Mouse (Mus musculus) heart, adult 18-20 months (tissue): ENCODE measurements around the gene Tfb1m. TPM values are rescaled to one million over a fixed set of nuclear protein-coding genes. Genes with fewer than 3 reads are reported as not detected.
A peak's percentile ranks its signal among the peaks of the same experiment; 100 is the strongest.

ENCODE experiments used
- DNase-seq, 2 experiments: peaks; one replicate each; pipeline ENCODE4 v3.0.0; 2021 to 2022; ENCODE audit warnings: mixed read lengths in 1 of 2
- total RNA-seq, 2 experiments: library from RNA; stranded (reverse); gene quantifications; 2 replicates each; pipeline ENCODE4 v1.2.3; 2021

The Tfb1m gene
- total RNA-seq, 2 experiments from 2014 or later, result 11.4 to 13.1 TPM

DNA sequence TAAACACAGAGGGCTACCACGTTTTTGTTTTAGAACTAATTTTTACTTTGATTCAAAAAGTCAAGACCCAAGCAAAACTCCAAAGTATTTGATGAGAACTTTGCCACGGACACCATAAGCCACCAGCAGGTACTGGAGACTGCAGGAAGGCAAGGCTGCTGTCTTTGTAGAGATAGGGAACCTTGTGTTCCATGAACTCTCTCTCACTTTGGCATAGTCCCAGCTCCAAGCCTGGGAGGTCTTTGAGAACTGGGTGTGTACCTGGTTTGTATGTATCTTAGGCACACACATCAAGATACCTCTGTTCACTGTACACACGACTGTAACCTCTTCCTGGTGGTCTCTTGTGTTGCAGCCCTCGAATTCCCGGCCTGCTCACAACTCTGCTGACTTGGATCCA, 43.3 kb downstream of the Tfb1m start:
- DNase-seq, result no peak

DNA sequence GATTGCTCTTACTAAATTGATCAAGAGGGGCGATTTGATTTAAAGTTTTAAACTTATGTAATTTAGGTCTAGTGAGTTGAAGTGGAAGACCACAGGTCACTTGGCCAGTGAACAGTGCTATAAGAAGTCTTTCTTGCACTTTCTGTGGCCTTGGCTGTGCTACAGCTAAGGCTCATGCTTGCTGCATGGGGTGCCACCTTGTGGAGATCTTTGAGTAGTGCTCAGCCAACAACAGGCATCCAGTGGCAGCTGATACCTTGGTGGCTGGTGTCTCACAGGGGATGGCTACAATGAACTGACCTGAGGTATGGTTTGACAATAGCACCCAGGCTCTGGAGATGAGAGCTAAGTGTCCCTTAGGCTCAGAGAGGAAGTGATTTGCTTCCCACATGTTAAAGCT, 47.7 kb downstream of the Tfb1m start:
- DNase-seq, result peak; percentile 42 to 73

DNA sequence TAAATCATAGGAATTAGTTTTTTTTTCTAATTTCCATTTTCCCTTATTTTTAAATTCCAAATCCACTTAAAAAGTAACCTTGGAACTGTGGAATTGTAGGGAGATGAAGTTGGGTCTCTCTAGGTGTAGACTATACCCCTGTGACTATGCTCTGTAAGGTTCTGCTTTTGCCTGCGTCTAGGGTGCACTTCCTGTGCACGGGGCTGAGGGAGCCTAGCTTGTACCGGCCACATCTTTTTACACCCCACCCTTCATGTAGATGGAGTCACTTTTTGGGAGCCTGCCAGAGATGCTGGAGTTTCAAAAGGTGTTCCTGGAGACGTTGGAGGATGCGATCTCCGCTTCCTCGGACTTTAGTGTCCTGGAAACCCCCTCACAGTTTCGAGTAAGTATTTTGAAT, 51.1 kb downstream of the Tfb1m start:
- no peak for DNase-seq

DNA sequence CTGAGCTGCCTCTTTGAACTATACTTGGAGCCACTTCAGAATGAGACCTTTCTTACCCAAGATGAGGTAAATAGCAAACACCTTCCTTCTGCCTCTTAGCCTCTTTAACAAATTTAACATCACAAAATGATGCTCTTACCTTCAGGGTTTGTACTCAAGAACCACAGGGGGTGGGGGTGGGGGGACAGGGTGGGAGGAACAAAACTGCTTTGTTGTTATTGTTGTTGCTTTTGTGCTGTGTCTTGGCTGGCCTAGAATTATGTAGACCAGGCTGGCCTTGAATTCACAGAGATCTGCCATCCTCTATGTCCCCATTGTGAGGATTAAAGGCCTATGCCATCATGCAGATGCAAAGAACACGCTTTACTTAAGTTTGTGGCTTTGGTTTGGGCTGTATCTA, 51.9 kb downstream of the Tfb1m start:
- DNase-seq, result no peak

DNA sequence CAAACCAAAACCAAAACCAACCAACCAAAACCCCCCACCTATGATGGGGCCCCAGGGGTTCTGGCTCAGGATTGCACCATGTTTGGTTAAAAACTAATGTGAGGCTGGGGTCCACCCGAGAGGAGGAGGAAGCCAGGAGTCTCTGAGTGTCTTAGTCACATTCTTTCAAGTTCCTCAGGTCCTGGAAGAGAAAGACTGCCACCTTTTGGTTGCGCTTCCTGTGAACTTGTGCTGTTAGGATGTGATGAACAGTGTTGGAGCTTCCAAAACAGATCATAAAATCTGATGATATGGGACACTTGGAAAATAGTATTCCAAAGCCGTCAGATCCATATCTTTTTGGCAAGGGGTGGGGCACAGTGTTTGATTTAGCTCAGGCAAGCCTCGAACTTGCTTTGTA, 56.6 kb downstream of the Tfb1m start:
- DNase-seq, result no peak

DNA sequence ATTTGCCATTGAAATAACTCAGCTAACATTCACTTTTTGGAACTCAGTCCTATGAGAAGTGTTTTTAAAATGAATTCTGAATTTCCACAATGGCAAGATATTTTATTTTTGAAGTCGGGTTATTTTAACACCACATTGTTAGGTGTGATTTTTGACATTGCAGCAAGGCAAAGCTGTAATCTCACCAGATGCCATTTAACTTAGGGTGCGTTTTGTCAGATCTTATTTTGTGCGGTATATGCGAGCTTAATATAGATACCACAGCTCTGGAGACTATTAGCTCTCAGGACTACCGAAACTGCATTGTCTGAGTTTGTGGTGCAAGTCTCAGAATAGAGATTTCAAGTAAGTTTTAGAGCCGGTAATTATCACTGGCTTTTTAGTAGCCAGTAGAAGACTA, 57.5 kb downstream of the Tfb1m start:
- DNase-seq, result no peak

DNA sequence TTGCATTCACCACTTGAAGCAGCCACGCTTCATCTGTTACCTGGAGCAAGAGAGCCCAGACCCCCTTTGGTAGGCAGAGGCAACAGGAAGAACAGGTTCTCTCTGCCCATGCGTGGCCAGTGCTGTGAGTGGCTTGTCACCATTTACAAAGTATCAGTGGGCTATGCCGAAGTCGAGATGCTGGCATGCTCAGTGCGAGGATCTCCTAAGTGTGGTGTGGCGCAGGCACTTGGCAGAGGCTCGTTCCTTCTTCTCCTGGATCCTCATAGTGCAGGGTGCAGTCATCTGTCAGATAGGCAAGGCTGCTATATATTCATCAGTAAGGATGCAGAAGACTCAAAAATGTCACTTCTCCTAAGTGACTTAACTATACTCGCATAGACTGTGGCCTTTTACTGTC, 58.1 kb downstream of the Tfb1m start:
- no peak for DNase-seq

DNA sequence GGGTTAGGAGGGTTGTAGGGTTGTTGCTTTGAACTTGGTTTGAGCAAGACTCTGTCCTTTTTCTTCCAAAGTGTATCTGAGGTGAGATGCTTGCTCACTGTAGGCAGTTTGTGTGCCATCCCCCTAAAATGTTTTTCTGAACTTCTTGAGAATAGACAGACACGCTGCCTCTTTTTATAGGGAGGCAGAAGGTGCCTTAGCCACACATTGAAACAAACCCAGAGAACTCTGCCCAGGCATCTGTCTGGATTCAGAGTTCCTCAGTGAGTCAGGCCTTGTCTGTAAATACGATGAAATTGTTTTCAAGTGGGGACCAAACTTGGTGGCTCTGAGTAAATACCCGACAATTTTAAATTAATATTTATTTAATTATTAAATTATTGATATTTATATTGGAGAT, 59.0 kb downstream of the Tfb1m start:
- DNase-seq, result no peak

DNA sequence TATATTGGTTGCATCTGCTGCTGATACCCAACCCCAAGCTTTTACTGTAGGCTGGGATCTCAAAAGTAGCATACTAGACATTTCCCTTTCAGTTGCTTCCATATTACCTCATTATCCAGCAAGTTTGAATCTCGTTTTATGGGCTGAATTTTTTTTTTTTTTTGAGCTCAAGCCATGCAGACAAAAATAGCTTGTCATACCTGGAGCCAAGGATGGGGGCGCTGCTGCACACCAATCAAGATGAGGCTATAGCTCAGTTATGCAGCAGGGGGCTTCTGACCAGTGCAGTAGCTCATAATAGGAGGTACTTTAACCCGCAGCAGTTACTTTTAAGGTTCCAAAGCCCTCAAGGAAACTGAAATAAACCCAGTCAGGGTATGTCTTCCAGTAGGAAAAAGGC, 59.5 kb downstream of the Tfb1m start:
- no peak for DNase-seq

DNA sequence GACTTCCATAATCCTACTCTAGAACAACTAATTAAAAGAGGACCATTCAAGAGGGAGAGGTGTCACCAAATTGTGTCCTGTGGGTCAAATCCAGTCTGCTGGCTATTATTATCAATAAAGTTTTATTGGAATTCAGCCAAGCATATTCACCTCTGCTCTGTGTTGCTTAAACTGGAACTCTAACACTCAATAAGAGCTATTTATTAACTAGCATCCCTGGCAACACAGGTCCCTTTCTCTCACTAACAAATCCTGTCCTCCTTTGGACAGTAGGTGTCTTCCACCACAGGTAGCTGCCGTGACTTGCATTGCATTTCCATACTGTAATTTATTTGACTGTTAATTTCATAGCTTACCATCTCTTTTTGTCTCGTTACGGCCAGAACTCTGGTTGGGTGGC, 61.5 kb downstream of the Tfb1m start:
- DNase-seq, result no peak

DNA sequence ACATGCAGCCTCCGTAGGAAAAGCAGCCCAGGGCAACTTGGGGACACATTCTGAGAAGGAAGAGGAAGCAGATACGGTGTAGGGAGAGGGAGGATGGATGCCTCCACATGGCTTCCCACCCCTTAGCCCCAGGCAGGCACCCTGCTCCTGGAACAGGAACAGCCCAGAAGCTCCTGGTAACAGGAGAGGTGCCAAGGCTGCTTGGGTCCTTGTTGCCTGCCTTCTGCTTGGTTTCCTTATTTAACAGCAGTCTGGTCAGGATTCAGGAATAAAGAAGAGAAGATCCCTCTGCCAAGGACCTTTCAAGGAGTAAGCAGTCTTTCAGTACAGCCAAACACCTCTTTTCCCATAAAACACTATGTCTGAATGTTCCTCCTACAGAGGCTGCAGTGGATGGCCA, 62.0 kb downstream of the Tfb1m start:
- no peak for DNase-seq

DNA sequence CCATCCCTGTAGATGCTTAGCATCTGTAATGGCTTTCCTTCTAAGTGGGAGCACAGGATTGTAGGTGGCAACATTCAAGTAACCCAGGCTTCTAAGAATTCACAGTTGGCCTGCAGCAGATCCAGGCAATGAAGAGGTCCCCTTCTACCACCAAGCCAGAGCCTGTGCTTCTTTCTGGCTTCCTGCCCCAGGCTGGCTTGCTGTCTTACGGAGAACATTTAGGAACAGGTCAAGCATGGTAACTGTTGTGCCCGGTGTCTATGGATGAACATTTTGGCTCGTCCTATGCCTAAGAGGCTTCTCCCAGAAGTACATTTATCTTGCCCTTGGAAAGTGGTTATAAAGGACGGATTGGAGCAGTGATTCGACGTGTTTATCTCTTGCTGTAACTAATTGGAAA, 65.9 kb downstream of the Tfb1m start:
- DNase-seq, result no peak

DNA sequence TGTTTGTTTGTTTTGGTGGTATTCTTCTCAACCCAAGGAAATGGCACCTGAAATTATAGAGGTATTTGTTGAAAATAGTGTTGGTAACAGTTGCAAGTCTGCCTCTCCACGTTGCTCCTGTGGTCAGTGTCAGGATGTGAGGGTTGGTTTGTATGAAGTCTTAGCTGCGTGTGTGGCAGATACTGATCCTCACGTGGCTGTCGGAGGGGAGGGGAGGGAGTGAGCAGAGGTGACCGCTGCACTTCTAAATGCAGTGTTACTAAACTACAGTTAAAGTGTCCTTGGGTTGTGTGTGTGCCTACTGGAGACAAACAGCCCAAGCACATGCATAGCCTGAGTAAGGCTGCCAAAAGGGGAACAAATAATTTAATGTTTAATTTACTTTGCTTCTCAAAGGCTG, 66.5 kb downstream of the Tfb1m start:
- DNase-seq, result no peak

DNA sequence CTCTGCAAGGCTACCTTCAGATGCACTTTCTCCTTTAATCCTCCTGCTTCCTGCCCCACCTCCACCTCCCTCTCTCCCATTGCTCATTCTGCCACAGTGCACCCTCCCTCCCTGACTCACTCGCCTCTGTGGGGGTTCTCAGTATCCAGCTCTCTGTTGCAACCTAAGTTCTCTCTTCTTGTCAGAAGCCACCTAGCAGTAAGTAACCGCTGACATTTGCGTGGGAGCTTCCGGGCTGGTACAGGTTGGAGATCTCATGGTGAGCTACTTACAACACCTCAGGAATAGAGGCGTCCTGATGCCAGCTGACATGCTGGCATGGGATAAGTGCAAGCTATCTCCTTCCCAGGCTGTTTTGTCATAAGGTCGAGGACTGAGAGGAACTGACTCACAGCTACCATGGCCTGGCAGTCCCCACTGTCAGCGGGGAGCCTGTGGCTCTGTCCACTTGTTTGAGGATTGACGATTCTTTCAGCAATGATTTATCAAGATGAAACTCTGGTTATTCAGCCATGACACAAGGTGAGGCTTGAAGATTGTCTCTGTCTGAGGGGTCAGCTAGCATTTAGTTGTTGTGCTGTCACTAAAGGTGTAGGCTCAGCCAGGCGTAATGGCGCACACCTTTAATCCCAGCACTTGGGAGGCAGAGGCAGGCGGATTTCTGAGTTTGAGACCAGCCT, 67.2 kb downstream of the Tfb1m start:
- no peak for DNase-seq

DNA sequence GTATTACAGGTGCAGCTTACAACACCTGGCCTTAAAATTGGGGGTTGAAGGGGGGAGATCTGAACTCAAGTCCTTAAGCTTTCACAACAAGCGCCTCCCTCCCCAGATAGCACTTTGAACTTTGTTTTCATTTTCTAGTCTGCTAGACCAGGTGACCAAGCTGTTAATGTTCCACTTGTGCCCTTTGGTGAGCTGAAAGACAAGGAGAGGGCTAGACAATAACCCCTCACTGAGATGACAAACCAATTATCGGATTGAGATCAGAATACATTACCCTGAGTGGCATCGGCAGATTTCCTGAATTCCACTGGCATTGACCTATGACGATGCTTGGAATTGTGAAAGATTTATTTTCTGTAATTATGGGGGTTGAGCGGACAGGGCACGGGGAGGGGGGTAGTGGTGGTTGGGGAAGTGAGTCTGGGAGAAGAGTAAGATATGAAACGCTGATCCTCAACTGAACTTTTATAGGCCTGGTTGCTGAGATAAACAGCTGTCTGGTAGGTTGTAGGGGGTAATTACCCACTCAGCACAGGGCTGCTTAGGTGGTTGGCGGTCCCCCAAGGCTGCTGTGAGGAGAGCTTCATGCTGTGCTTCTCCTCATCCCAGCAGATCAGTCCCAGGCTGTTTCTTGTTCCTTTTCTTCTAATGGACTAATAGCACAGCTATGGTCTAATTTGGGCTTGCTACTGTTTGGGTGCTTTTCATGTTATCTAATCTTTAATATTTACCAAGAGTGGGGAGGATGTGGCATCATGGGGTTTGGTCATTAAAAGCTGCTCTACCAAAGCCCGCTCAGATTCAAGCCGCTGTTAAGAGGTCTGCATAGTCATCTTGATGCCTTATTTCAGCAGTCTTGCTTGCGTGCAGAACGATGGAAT, 69.6 kb downstream of the Tfb1m start:
- DNase-seq, result no peak

DNA sequence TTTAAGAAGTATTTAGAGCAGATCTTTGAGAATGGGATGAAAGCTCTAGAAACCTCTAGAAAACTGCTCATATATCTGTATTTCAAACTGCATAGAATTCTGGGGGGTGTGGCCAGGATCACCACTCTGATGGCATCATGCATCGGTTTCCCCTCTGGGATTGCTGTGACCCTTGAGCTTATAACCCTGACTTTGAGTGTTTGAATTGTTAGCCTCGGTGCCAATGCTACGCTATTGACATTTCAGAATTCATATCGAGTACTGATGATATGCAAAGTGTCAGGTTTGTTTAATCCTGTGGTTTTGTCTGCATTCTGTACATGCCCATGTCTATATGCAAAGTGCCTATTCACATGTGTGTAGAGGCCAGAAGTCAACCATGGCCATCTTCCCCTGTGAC, 70.4 kb downstream of the Tfb1m start:
- no peak for DNase-seq

DNA sequence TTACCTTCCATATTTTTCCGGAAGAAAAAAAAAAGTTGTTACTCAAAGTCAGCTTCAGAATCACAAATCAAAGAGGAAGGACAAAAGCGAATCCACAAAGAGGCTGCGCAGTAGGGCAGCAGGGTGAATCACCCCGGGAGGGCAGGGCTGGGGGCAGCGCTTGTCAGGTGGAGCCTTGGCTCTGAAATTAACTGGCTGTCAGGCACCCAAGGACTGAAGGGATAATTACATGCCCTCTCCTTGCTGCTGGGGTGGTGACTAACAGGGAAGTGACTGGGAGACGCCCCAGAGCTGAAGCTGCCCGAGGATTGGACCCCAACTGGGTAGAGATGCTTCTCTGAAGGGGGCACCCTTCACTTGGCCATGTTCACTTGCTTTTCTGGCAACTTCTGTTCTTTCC, 71.7 kb downstream of the Tfb1m start:
- DNase-seq, result no peak

DNA sequence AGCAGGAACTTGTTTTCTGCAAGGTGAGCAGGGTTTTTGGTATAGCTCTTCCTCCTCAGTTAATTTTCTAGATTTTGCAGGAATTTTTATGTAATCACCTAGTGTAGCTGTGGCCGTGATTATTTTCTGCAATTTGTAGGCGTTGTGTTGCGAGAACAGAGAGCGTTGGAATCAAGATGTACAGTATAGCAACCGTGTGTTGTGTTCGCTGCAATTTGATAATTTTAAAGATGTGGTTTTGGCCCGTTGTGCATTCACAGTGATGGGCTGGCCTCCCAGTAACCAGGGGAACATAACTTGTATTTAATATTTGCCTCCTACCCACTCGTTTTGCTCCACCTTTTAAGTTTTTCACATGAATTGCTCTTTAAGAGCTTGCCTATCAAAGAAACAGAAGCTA, 74.5 kb downstream of the Tfb1m start:
- DNase-seq, result no peak

DNA sequence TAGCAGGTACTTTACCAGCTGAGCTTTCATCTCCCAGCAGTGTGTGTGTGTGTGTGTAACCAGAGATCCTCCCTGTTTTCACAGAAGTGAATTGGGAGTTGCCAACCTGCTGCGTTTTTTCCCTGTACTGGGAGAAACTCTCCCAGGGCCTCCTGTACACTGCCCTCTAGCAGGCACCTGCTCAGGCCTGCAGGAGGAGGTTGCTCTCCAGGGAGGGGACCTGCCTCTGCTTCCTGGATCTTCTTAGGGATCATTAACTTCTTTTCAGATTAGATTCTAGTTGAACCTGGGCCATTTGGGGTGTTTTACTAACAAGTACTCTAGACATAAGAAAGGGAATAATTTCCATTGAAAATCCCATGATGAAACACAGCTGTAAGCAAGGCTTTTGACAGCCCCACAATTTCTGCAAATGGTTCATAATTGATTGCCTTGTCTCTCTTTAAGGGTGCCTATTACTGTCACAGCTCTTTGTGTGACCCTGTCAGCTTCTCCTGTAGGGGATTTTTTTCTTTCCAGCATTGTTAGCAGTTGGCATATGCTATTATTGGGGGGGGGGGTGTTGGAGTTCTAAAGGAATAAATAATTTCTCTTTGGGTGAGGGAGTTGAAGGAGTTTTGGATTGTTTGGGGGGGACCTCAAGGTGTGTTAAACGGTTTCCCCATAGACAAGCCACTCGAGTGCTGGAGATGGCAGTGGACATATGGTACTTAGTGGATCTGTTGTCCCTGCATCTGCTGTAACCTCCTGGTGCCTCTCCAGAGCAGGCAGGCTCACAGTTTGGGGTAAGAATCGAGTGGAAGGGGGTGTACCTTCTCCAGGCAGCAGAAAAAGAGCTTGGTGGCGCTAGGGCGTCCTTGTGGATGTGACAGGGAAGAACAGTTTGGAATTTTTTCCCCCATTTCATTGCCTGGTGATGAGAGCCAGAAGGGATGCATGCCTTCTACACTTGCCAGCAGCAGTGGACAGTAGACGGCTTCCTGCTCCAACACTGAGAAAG, 75.7 kb downstream of the Tfb1m start:
- no peak for DNase-seq

DNA sequence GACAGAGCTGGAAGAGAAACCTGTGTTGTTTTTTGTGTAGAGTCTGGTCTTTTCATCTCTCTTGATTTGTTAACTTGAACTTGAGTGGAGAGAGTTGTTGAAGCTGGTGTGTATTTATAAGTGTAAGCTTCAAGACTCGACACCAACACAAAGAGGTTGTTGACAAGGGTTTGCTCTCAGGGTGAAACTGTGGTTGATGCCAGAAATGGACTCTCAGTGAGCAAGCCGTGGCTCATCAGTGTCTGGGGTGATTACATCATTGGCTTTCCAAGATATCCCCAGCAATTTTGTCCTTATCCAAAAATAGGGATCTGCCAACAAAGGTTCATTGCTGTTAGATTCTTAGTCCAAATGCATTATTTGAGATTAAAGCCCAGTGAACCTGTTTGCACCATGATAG, 81.0 kb downstream of the Tfb1m start:
- DNase-seq, result no peak

DNA sequence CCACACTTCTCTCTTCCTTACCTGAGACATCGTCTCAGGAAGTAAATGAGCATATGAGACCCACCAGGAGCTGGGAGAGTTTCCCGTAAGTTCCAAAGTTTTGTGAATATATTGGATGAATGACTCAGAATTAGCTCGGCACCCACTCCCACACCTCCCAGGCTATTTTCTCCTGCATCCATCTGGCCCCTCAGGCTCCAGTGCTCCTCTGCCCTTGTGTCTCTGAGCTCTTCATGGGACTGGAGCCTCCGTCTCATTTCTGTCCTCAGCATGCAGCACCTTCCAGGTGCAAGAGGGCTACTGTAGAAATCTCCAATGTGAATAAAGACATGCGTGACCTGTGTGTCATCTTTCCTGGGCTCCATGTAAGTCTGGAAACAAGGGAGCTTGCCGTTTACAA, 85.6 kb downstream of the Tfb1m start:
- DNase-seq, result no peak
